Mouse (Mus musculus): ENCODE measurements at regions not wholly inside any gene's neighbourhood (a gene's known extent, or its start where the extent isn't known, plus 50 kb on each side); places are given as distances from the start of the nearest gene placed in this dataset.
"Not testable (repeated sequence)": the region's sequence is repeated elsewhere in the genome, so short reads cannot be mapped to it uniquely, and the experiment has no call there.

DNA sequence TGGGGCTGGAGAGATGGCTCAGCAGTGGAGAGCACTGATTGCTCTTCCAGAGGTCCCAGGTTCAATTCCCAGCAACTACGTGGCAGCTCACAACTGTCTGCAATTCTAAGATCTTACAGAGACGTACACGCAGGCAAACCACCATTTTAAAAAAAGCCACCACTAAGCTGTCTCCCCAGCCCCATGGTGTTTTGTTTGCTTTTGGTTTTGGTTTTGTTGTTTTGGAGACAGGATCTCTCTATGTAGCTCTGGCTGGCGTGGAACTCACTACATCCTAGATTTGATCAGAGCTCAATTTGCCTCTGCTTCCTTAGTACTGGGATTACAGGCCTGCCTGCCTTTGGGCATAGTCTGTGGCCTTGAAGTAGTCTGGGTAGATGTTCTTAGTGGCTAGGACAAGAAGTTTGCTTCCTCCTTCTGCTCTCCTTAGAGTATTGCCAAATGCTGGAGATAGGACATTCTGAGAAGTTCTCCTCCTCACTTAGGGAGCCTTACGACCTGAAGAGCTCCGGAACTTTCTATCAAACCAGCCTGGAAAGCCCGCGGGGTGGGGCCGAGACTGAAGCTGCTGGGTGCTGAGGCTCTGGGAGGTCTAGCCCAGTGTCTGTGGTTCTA, 495.4 kb upstream of the Chrm3 start:
- DNase-seq, result not testable (repeated sequence)

GRCm38 (mm10) chr13:10845212-10845611, 484.6 kb upstream of the Chrm3 start:
- DNase-seq, result no peak

DNA sequence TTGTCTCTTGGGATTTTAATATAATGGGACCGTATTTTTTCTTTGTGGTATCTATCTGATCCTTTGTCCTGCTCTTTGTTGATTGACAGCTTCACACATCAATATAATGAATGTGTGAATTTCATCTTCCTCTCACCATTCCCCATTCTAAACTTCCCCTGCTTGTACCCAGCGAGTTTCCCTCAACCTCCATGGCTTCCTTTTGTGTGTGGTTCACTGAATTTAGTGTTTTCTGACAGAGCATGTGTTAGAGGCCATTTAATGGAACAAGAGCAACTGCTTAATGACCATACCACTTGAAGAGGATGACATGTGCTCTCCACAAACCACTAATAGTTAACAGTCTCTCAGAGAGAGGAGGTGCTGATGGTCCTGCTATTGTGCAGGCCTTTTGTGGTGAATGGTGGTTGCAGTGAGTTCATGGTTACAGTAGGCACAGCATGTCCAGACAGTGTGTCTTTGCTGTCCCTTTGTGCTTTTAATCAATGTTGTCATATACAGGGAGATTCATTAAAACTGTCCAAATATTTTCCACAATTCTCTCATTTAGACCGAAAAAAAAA, 438.8 kb upstream of the Chrm3 start:
- no peak for DNase-seq

Measured in adrenal gland, adult 2 months (tissue).